Mouse (Mus musculus) myocyte (in vitro differentiated cells): ENCODE results near the gene Adarb2.

Experiments used
- CEBPB ChIP-seq: IDR thresholded peaks from 2 replicates; pipeline ENCODE4 v1.6.1; 2011; ENCODE audit warnings: mild to moderate bottlenecking, moderate library complexity; ENCODE audit not compliant: poor library complexity, insufficient read depth, severe bottlenecking
- E2F4 ChIP-seq: IDR thresholded peaks from one replicate; pipeline ENCODE4 v1.6.1; 2011; ENCODE audit warnings: mild to moderate bottlenecking, control low read depth, moderate library complexity; ENCODE audit not compliant: insufficient read depth
- MYOD1 ChIP-seq, 3 experiments: IDR thresholded peaks; one replicate each; pipeline ENCODE4 v1.6.1; 2011; ENCODE audit warnings: control low read depth in 2 of 3, low read depth in 2 of 3, mild to moderate bottlenecking in 2 of 3, moderate library complexity in 1 of 3; ENCODE audit not compliant: insufficient read length in 2 of 3, control insufficient read depth in 1 of 3
- MYOG ChIP-seq, 3 experiments: IDR thresholded peaks; one replicate each; pipeline ENCODE4 v1.6.1; 2011; ENCODE audit warnings: control low read depth in 2 of 3, low read depth in 2 of 3, mild to moderate bottlenecking in 2 of 3; ENCODE audit not compliant: insufficient read length in 2 of 3, control insufficient read depth in 1 of 3, insufficient read depth in 1 of 3
- POLR2A ChIP-seq: IDR thresholded peaks from one replicate; pipeline ENCODE4 v1.6.1; 2011; ENCODE audit warnings: low read depth, mild to moderate bottlenecking, control low read depth, moderate library complexity; ENCODE audit not compliant: insufficient read length
- SRF ChIP-seq: IDR thresholded peaks from one replicate; pipeline ENCODE4 v1.6.1; 2011; ENCODE audit warnings: low read depth; ENCODE audit not compliant: control insufficient read depth, insufficient read length
- TCF12 ChIP-seq: IDR thresholded peaks from one replicate; pipeline ENCODE4 v1.6.1; 2011; ENCODE audit warnings: mild to moderate bottlenecking, control low read depth; ENCODE audit not compliant: poor library complexity, insufficient read depth, severe bottlenecking
- USF1 ChIP-seq: IDR thresholded peaks from one replicate; pipeline ENCODE4 v1.6.1; 2011; ENCODE audit warnings: low read depth, mild to moderate bottlenecking, control low read depth, moderate library complexity

GRCm38 (mm10) chr13:8424019-8424719, 221.5 kb downstream of the Adarb2 start:
- TF ChIP-seq USF1 (no peak), POLR2A (no peak), TCF12 (no peak), CEBPB (no peak), E2F4 (no peak), MYOG (IDR thresholded peaks at IDR 0.05; ENCODE audit: control insufficient read depth in 1 of 3, insufficient read depth in 1 of 3, insufficient read length in 2 of 3, low read depth in 2 of 3) (no peak), SRF (no peak), MYOD1 (IDR thresholded peaks at IDR 0.05; ENCODE audit: control insufficient read depth in 1 of 3, insufficient read length in 2 of 3, low read depth in 2 of 3) (no peak)
